Mouse (Mus musculus) ES-Bruce4 (cell line): ENCODE measurements around the gene Prpf40b.

Source experiments
- CTCF ChIP-seq: IDR thresholded peaks from one replicate; pipeline ENCODE4 v1.8.1; 2011; ENCODE audit warnings: low read depth, low read length
- EP300 ChIP-seq: IDR thresholded peaks from 2 replicates; pipeline ENCODE4 v1.6.1; 2011; ENCODE audit warnings: low read depth, low read length; ENCODE audit not compliant: insufficient read depth
- POLR2A ChIP-seq: IDR thresholded peaks from one replicate; pipeline ENCODE4 v1.8.1; 2011; ENCODE audit warnings: low read length; ENCODE audit not compliant: insufficient read depth

- TF ChIP-seq POLR2A (no peak), CTCF (no peak), EP300 (no peak)
These were observed 42.3 kb upstream of the Prpf40b start for GRCm38 (mm10) chr15:99252381-99253174.
